Mouse (Mus musculus) spleen, postnatal 4 days (tissue): ENCODE data around the gene Hist1h4m.
"Not testable (repeated sequence)": the region's sequence is repeated elsewhere in the genome, so short reads cannot be mapped to it uniquely, and the experiment has no call there.

Experiments
- DNase-seq, 2 experiments: peaks; one replicate each; pipeline ENCODE4 v3.0.0; 2022; ENCODE audit warnings: low spot score in 2 of 2

The Hist1h4m gene

DNA sequence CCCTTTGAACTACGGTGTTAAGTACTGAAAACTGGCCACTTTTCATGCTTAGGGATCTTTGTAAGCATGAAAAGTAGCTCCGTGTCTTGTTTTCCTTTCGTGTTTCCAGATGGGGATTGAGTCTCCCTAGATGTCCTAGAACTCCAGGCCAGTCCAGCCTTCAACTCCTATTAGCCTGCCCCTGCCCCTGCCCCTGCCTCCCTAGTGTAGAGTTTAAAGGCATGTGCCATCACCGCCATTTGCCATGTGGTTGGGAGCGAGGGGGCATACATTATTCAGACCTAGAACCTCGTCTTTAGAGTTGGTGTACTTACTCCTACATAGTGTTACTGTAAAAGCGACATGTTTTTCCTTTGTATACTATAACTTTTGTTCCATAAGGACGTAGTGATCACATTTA, 472 bp upstream of the Hist1h4m start:
- not testable (repeated sequence) for DNase-seq

DNA sequence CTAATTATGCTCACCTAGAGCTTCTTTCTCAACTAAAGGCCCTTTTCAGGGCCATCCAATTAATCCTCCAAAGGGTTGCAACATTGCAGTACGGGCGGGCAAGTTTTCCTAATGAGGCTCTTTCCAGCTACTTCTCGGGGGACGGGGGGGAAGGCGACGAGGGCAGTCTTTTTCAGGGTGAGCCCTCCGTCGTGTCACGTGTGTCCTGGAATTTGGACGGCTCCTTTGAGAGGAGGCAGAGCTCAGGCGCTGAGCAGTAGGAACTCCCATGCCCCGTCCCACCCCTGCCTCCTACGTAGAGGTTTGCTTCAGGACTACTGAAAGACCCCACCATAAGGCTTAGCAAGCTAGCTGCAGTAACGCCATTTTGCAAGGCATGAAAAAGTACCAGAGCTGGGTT, 546 bp downstream of the Hist1h4m start:
- peak; percentile 26 to 59 for DNase-seq

DNA sequence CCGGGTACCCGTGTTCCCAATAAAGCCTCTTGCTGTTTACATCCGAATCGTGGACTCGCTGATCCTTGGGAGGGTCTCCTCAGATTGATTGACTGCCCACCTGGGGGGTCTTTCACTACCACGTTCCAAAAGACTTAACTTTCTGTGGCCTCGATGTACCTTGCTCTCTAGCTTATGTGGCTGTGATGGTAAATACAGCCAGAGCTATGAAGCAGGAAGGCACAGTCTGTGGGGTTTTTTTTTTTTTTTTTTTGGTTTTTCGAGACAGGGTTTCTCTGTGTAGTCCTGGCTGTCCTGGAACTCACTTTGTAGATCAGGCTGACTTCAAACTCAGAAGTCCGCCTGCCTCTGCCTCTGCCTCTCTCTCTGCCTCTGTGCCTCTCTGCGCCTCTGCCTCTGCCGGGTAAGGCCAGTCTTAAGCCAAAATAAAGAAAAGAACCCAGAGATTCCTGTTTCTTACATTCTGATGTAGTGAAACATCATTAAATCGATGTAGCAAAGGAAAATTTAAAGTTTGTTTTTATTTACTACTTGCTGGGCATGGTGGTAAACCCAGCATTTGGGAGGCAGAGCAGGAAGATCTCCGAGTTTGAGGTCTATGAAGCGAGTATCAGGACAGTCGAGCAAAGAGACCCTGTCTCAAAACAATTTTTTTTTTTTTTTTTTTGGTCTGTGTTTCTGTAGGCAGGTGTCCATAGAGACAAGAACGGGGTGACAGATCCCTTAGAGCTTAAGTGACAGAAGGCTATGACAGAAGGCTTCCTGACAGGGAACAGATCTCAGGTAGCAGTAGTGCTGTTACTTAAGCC, 8.7 kb downstream of the Hist1h4m start:
- DNase-seq = not testable (repeated sequence)

DNA sequence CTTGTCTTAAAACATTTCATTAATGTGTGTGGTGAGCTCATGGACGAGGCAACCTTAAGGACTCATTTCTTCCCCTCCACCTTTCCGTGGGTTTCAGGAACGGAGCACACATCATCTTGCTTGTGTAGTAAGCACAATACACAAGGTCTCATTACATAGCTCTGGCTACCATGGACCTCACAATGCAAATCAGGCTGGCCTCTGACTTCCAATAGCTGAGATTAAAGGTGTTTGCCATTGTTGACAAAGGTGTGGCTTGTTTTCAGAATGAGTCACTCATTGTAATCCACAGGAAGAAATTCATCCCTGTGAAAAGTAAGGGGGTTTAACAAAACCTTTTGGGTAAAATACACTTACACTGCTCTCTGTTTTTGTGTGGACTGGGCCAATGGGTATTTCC, 17.0 kb downstream of the Hist1h4m start:
- peak in 1 of 2 experiments; percentile 35 for DNase-seq

DNA sequence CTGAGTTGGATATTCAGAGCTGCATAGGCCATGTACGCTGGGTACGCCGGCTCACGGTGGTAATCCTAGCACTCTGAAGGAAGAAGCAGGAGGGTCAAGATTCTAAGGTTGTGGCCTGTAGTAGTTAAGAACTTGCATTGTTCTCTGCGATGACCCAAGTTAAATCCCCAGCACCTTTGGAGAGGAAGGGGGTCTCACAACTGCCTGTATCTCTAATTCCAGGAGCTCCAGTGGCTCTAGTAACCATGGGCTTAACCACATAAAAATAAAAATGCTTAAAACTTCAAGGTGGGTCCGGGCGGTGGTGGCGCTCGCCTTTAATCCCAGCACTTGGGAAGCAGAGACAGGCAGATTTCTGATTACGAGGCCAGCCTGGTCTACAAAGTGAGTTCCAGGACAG, 18.8 kb downstream of the Hist1h4m start:
- DNase-seq = peak in 1 of 2 experiments; percentile 62

DNA sequence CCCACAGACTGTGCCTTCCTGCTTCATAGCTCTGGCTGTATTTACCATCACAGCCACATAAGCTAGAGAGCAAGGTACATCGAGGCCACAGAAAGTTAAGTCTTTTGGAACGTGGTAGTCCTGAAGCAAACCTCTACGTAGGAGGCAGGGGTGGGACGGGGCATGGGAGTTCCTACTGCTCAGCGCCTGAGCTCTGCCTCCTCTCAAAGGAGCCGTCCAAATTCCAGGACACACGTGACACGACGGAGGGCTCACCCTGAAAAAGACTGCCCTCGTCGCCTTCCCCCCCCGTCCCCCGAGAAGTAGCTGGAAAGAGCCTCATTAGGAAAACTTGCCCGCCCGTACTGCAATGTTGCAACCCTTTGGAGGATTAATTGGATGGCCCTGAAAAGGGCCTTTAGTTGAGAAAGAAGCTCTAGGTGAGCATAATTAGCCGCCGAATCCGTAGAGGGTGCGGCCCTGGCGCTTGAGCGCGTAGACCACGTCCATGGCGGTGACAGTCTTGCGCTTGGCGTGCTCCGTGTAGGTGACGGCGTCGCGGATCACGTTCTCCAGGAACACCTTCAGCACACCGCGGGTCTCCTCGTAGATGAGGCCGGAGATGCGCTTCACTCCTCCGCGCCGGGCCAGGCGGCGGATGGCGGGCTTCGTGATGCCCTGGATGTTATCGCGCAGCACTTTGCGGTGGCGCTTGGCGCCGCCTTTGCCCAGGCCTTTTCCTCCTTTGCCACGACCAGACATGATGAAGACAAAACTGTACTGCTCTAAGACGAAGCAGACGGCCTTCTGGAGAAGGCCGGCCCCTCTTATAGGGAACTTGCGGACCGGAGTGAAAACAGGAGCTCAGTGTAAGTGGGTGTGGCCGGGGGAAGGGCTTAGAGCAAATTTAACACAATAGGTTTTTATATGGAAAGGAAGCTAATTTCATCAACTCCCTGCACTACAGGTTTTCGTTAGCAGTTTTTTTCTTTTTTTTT, 20.2 kb downstream of the Hist1h4m start, which contains the start of gene Hist1h4n:
Hist1h4n (minus strand) TSS at position 779 of the 977 bp plus-strand sequence.
- peak; percentile 42 to 73 for DNase-seq

DNA sequence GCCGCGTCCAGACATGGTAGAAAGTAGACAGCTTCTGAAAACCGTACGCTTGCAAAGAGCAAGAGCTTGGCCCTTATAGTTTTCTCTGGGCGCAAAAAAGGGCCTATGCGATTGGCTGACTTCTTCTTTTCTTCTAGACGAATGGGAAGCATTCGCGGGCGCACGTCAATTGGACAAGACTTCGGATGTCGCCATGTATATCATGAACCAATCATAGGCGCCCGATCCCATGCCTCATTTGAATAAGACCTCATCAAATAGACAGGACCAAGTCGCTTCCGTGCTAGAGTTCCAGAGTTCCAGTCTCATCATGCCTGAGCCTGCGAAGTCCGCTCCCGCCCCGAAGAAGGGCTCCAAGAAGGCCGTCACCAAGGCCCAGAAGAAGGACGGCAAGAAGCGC, 21.9 kb downstream of the Hist1h4m start, which contains the start of the genes Hist1h2ap and Hist1h2br:
Hist1h2ap (minus strand) TSS at position 47 of the 400 bp plus-strand sequence.
Hist1h2br (plus strand) TSS at position 283 of the 400 bp plus-strand sequence.
- not testable (repeated sequence) for DNase-seq

DNA sequence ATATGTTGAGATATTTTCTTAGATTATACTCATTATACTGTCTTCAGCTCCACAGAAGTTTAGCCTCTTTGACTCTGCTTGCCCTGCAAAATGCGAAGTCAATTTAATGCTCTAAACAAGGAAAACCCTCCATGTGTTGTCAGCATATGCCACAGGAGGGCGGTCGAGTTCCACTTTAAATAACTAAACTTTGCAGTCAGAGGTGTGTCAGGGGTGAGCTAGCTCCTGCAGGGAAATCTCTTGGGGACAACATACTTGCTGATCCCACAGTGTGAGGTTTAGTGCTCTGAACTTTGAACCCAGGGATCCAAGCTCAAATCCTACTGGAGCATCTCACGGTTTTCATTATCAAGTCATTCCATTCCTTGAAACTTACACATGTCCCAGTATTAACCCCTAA, 29.0 kb downstream of the Hist1h4m start:
- not testable (repeated sequence) for DNase-seq

DNA sequence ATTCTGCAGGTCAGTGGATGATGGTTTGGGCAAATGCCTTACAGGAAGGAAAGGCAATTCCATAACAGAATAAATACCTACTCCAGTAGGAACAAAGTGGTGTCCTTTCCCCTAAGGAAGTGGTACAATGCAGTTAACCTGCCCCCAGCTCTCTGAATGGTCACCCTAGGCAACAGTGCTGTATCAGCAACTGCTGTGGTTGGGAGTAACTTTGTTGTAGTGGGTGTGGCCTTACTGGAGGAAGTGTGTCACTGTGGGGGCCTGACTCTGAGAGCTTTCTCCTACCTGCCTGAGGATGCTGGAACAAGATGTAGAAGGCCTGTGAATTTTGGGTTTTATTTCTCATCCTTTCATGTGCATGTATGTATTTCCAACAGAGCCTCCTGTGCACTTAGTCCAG, 34.8 kb downstream of the Hist1h4m start:
- DNase-seq = not testable (repeated sequence)

DNA sequence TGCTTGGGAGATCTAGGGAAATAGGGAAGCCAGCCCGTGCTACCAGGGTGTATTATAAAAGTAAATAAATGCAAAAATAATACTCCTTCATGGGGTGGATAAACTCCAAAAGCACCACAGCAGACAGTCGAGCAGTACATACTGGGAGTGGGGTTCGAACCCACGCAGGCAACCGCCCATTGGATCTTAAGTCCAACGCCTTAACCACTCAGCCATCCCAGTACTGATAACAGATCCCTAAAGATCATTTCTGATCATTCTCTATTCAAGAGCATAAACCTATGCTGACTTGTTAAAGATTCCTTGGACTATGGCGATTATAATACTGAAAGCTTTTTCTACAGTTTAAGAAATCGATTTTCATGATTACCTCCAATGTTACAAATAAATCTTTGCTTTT, 36.3 kb downstream of the Hist1h4m start:
- no peak for DNase-seq

DNA sequence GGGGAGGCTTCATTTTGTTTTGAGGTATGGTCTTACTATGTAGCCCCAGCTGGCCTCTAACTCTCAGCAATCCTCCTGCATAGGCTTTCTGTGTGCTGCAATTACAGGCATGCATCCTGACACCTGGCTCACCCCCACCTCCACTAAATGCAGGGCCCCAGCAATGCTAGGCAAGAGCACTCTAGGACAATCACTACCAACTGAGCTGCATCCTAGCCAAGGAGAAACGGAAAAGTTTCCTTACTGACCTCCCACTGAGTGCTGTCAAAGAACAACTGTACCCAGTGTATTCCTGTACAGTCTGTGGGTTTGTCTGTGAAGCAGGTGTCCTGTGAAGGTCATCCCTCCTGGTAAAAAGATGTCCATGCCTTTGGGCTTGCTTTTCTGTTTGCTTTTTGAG, 39.1 kb downstream of the Hist1h4m start:
- not testable (repeated sequence) for DNase-seq

DNA sequence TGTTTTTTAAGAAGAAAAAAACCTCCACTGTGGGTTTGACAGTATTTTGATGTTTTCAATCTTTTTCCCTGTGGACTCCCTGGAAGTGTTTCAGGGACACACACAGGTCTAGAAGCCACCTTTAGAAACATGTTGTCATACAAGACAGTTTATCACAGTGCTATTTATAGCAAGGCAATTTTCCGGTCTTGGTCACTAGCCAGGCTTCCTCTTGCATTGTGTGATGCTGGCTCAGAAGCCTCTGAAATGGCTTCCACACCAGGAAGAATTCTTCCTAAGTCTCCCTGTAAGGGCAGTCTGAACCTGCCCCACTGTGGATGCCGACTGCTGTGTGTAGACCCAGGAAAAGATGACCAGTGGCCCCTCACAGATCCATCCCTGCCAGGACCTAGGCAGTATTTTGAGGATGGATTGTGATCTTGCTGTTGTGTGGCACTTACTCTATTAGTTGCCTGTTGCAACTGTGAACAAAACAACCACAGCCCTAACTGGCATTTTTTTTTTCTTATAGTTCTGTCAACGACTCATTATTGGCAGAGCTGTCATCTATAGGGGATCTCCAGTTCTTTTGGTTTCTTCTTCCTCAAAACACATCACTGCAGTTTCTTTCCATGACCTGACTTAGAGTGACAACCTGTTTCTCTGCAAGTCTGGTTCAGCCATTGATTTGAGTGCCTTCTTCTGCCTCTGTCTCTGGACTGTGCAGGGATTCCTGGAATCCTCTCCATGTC, 40.8 kb downstream of the Hist1h4m start:
- DNase-seq = no peak

DNA sequence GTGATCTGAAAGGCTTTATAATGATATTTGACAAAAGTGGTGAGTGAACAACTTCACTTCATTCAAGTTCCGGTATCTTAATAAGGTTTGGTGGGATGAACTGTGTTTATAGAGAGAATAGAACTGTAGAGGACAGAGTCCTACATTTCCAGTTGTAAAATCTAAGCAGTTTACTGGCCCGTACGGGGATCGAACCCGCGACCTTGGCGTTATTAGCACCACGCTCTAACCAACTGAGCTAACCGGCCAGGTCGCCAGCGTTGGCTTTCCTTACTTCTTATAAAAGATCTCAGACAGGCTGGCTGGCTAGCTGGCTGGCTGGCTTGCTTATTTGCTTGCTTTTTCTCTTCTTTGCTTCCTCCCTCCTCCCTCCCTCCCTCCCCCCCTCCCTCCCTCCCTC, 43.6 kb downstream of the Hist1h4m start:
- DNase-seq = peak; percentile 71 to 85

DNA sequence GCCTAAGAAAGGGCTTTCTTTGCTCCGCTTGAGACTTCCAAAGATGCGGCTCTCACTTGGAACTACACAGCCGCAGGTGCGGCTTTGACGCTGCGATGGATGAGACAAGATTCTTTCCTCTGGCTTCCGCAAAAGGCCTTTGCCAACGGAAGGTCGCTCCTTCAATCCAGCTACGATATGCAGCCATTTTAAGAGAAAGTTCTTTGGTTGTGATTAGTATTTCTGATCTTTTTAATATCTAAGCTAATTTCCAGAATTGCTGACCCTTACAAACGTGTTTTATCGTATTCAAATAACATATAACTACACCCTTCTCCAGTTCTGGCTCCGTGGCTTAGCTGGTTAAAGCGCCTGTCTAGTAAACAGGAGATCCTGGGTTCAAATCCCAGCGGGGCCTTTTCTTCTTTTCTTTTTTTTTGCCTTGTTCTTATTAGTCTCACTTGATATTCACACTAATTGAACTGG, 44.2 kb downstream of the Hist1h4m start:
- DNase-seq = peak in 1 of 2 experiments; percentile 30

DNA sequence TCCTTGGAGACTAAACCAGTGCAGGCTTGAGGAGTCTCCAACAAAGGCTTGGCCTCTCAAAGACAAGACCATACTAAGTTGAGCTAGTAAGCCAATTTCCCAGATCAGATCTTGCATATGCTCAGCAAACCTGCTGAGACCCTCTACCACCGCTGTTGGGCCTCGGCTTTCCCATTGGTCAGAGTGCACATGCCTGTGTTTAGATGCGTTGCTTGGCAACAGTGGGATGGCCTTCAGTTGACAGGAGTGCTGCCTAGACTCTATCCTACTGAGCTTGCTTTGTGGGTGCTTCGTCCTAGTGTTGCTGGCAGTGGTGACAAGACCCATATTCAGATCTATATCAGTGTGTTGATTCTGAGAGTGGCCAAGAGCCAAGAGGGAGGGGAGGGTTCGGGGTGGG, 50.1 kb downstream of the Hist1h4m start:
- no peak for DNase-seq
